Mouse (Mus musculus): ENCODE measurements around the gene Bsph2. TPM values are rescaled to one million over a fixed set of nuclear protein-coding genes. Genes with fewer than 3 reads are reported as not detected.

The Bsph2 gene
- total RNA-seq (2021), result not detected

DNA sequence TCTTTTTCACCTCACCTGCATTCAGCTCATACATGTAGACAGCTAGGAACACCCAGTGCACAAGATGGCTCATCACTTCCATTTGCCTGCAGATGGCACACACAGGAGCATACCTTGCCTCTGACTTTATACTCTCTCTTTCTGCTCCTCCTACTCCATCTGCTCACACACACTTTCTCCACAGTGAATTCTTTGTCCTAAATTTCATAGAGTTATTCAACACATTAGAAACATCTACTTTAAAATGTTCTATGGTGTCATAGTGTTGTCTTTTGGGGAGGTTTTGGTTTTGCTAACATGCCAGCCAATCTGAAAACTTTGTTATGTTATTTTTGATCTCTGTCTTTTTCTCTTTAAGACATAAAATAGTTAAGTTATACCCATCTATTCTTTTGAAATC lies at the start of gene Bsph2:
Bsph2 (minus strand) TSS at position 101 of the 400 bp plus-strand sequence.
- DNase-seq, result no peak

- DNase-seq, result no peak
Observed at GRCm38 (mm10) chr7:13511539-13511938, 59.3 kb downstream of the Bsph2 start.

Other genes with a start within 250 kb of the Bsph2 start
- gene Pla2g4c, start 246.4 kb downstream of the Bsph2 start, total RNA-seq (2021), result under 1 TPM; 0.30 to 0.46 TPM
- gene Cabp5, start 172.9 kb downstream of the Bsph2 start, total RNA-seq (2021), result under 1 TPM in 1 of 2 experiments, not detected in 1; 0.50 TPM
- gene Bsph1, start 120.2 kb downstream of the Bsph2 start, total RNA-seq (2021), result not detected
- gene Sult2a5, start 52.9 kb upstream of the Bsph2 start, total RNA-seq (2021), result not detected
- not detected for gene Sult2a2, start 162.4 kb upstream of the Bsph2 start, total RNA-seq (2021)